Mouse (Mus musculus): Measurements from ENCODE around the gene Rhod.
"Not testable (repeated sequence)": the region's sequence is repeated elsewhere in the genome, so short reads cannot be mapped to it uniquely, and the experiment has no call there.

The Rhod gene

DNA sequence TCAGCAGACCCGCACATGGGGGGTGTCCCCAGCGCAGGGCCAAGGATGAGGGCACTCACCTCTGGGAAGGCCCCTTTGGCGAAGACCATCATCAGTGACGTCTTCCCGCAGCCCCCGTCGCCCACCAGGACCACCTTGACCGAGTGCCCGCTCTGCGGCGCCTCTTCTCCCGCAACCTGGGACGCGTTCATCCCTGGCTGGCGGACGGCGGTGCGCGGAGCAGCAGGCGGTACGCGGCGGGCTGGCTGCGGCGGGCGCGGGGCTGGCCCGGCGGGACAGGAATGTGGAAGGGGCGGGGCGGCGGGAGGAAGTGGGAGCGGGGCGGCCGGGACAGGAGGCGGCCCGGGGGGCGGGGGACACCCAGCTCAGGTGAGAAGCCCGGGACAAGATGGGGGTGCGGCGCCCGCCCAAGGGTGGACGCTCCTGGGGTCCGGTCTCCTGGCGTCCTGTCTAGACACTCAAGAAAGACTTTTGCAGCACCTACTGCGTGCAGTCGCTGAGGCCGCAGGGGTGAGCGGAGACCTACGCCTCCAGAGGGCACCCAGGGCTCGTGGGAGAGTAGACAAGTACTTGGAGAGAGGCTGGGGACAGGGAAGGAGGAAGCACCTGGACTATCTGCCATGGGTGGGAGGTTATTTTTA, at the start of gene Rhod:
Rhod (minus strand) TSS at position 272 of the 641 bp plus-strand sequence.
- DNase-seq, result peak; percentile 76

GRCm38 (mm10) chr19:4487877-4488276, 48.6 kb upstream of the Rhod start:
- peak; percentile 67 for DNase-seq

DNA sequence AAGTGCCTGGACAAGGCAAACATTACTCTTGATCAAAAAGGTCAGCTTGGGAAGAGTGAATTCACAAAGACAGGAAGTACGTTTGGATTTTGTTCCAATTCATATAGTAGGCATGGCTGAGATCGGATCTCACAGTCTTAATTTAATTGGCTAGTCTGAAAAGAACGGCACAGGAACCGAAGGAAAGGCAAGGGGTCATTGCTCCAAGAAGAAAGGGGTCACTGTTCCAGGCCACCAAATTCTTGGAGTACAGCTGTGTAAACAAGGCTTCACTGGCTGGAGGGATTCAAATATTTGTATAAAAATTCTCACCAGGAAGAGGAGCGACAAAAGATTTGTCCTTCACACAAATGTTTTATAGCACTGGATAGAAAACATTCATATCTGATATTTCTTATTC, 45.8 kb upstream of the Rhod start:
- DNase-seq, result no peak

- DNase-seq, result no peak
Measured at GRCm38 (mm10) chr19:4482111-4482859, 43.1 kb upstream of the Rhod start.

DNA sequence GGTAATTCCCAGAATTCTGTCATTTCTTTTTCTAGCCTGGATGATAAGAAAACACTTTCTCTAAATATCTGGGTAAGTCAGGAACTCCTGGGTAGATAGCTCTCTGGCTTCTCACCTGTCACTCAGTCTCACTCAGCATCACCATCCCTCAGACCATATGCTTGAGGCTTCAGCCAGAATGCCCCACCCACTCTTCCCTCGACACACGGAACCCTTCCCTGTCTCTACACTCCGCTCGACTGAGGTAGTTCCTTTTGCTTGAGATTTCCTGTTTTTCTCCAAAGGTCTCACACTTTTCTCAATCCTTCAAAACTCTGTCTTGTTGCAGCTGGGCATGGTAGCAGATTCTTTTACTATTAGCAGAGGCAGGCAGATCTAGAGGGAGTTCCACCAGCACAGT, 42.1 kb upstream of the Rhod start:
- DNase-seq, result no peak

- no peak for DNase-seq
Measured at GRCm38 (mm10) chr19:4480041-4480440, 40.8 kb upstream of the Rhod start.

GRCm38 (mm10) chr19:4478190-4478516, 38.9 kb upstream of the Rhod start:
- peak; percentile 31 for DNase-seq

- peak; percentile 51 for DNase-seq
Measured at GRCm38 (mm10) chr19:4477345-4478189, 38.3 kb upstream of the Rhod start, which contains the start of gene Syt12. Gene Syt12, minus strand, starts transcription at chr19:4477447.

GRCm38 (mm10) chr19:4476601-4477257, 37.5 kb upstream of the Rhod start:
- no peak for DNase-seq

- no peak for DNase-seq
Measured at GRCm38 (mm10) chr19:4475224-4475925, 36.1 kb upstream of the Rhod start.

GRCm38 (mm10) chr19:4474739-4475138, 35.5 kb upstream of the Rhod start:
- no peak for DNase-seq

GRCm38 (mm10) chr19:4473549-4473948, 34.3 kb upstream of the Rhod start:
- no peak for DNase-seq

GRCm38 (mm10) chr19:4468363-4468762, 29.1 kb upstream of the Rhod start:
- peak; percentile 38 for DNase-seq

- no peak for DNase-seq
Measured at GRCm38 (mm10) chr19:4464666-4465065, 25.4 kb upstream of the Rhod start.

DNA sequence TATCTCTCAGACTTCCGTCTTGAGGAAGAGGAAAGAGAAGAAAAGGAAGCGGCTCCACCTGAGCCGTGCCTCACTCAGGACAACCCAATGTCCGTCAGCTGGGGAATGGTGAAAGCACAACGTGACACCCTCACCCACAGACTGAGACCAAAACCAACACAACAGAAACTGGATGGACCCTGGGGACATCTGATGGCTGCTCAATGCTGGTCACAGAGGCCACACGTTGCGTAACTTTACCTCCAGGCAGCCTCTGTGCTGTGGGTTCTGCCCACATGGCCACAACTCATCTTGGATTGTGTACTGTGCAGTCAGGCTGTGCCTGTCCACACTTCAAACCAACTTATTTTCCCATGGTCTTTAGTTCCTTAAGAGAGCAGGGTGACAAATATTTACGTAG, 22.7 kb upstream of the Rhod start:
- no peak for DNase-seq

DNA sequence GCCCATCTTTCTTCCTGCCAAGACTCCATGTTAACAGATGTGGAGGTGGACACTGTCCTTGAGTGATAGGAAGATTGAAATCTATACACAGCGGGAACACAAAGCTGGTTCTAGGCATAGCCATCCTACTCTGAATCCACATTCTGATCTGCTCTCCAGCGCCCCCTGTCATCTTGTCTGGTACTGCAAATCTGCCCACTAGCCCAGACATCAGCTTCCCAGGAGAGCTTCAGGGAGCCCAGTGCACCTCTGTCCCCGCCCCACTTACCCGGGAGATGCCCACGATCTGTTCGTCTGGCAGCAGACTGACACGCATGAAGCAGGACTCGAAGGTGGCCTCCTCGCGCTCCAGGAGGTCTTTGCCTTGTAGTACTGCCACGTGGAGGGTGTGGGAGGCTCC, 17.0 kb upstream of the Rhod start:
- peak; percentile 77 for DNase-seq

DNA sequence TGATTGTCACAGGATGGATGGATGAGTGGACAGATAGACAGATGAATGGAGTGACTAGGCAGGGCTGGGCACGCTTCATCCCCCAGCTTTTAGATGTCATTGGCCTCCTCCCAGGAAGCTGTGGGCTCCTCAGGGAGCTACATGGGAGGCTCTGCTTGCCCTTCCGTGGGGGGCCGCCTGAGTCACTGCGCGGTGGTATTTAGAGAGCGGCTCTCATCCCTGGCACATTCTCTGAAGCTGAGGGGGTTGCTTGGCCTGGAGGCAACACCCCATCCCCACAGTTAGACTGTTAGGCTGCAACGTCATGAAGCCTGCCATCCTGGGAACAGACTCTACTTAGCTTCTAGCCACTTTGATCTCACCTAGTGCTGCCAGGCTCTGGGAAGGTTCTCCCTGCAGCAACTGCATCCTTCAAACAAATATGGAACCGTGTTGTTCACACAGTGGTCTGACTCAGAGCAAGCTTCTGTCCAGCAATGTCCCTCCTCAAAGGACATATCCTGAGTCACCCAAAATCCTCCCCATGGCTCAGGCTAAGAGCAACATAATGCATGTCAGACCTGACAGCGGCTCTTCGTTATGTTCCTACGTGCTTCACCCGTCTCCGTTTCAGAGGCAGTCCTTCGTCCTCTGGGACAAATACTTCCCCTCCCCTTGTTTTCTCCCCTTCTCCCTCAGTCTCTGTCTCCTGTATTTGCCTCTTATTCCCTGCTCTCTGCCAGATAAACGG, 16.0 kb upstream of the Rhod start:
- DNase-seq, result no peak

- not testable (repeated sequence) for DNase-seq
Measured at GRCm38 (mm10) chr19:4454040-4454439, 14.8 kb upstream of the Rhod start.

- DNase-seq, result no peak
Measured at GRCm38 (mm10) chr19:4452525-4452924, 13.3 kb upstream of the Rhod start.

DNA sequence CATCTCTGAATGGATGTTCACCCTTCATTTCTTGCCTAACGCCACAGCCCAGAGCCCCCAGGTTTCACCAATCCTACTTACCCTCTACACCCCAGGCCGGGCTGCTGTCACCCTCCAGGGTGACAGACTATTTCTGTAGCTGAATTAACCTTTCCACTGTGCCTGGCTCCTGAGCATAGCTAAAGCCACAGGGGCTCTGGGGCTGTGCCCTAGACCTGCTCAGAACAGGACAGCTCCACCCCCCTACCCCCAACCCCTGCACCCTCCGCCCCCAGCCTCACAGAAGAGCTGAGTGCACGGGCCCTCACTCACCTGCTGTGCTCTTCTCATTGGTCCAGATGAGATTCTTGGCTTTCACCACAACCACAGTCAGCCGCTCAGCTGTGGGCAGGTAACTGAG, 12.7 kb upstream of the Rhod start:
- DNase-seq, result no peak

GRCm38 (mm10) chr19:4451098-4451497, 11.9 kb upstream of the Rhod start:
- DNase-seq, result no peak

GRCm38 (mm10) chr19:4450666-4451065, 11.4 kb upstream of the Rhod start:
- DNase-seq, result no peak

Measured in lung, postnatal 36 days (tissue).